Mouse (Mus musculus): ENCODE data around the gene Zfp385b. TPM values are rescaled to one million over a fixed set of nuclear protein-coding genes. Genes with fewer than 3 reads are reported as not detected.

The Zfp385b gene
- polyA plus RNA-seq, 1 experiment from 2014 or later, result 1.5 TPM

GRCm38 (mm10) chr2:77518693-77519092, 300.7 kb downstream of the Zfp385b start:
- WGBS, result 8% methylated on average over 8 of the region's 8 CpGs
- H3K9me3 ChIP-seq (replicated peaks), result no peaks in the 10 kb centered on the region
- DNase-seq (ENCODE audit: low spot score), result peak; percentile 15
- H3K36me3 ChIP-seq, result no peaks in the 10 kb centered on the region
- H3K4me3 ChIP-seq, result peak overlapping the region; percentile 56
- 0 out of 2 replicates have a peak, but pooled peaks cover 12% of the 10 kb centered on the region for H3K27me3 ChIP-seq (ENCODE audit: low read depth, poor library complexity, severe bottlenecking)
- H3K27ac ChIP-seq (replicated peaks), result no peak overlapping the region
- peaks cover 16% of the 10 kb centered on the region for H3K4me1 ChIP-seq

- 82% methylated on average over 5 of the region's 5 CpGs for WGBS
- H3K36me3 ChIP-seq, result no peaks in the 10 kb centered on the region
- no peak overlapping the region for H3K4me3 ChIP-seq
- no peaks in the 10 kb centered on the region for H3K9me3 ChIP-seq (replicated peaks)
- 0 out of 2 replicates have a peak, but pooled peaks cover 12% of the 10 kb centered on the region for H3K27me3 ChIP-seq (ENCODE audit: low read depth, poor library complexity, severe bottlenecking)
- H3K27ac ChIP-seq (replicated peaks), result no peak overlapping the region
- peaks cover 16% of the 10 kb centered on the region for H3K4me1 ChIP-seq
- DNase-seq (ENCODE audit: low spot score), result no peak
Measured at GRCm38 (mm10) chr2:77516606-77517005, 302.8 kb downstream of the Zfp385b start.

- no peaks in the 10 kb centered on the region for H3K9me3 ChIP-seq (replicated peaks)
- 67% methylated on average over 6 of the region's 6 CpGs for WGBS
- peaks cover 16% of the 10 kb centered on the region for H3K4me1 ChIP-seq
- no peaks in the 10 kb centered on the region for H3K36me3 ChIP-seq
- no peak for DNase-seq (ENCODE audit: low spot score)
- no peak overlapping the region for H3K4me3 ChIP-seq
- H3K27me3 ChIP-seq (ENCODE audit: low read depth, poor library complexity, severe bottlenecking), result 0 out of 2 replicates have a peak, but pooled peaks cover 12% of the 10 kb centered on the region
- H3K27ac ChIP-seq (replicated peaks), result no peak overlapping the region
Measured at GRCm38 (mm10) chr2:77515654-77516053, 303.8 kb downstream of the Zfp385b start.

- Histone ChIP-seq H3K36me3 (no peaks in the 10 kb centered on the region), H3K9me3 (replicated peaks) (no peaks in the 10 kb centered on the region), H3K4me3 (no peak overlapping the region), H3K27me3 (ENCODE audit: low read depth, poor library complexity, severe bottlenecking) (0 out of 2 replicates have a peak, but pooled peaks cover 12% of the 10 kb centered on the region), H3K27ac (replicated peaks) (no peak overlapping the region), H3K4me1 (peaks cover 16% of the 10 kb centered on the region)
- 86% methylated on average over 7 of the region's 7 CpGs for WGBS
- no peak for DNase-seq (ENCODE audit: low spot score)
Measured at GRCm38 (mm10) chr2:77515011-77515410, 304.4 kb downstream of the Zfp385b start.

GRCm38 (mm10) chr2:77514476-77514875, 305.0 kb downstream of the Zfp385b start:
- H3K27ac ChIP-seq (replicated peaks), result no peak overlapping the region
- no peaks in the 10 kb centered on the region for H3K36me3 ChIP-seq
- H3K4me3 ChIP-seq, result no peak overlapping the region
- no peaks in the 10 kb centered on the region for H3K9me3 ChIP-seq (replicated peaks)
- no peak for DNase-seq (ENCODE audit: low spot score)
- WGBS, result 64% methylated on average over 4 of the region's 4 CpGs
- H3K4me1 ChIP-seq, result peaks cover 15% of the 10 kb centered on the region
- 0 out of 2 replicates have a peak, but pooled peaks cover 12% of the 10 kb centered on the region for H3K27me3 ChIP-seq (ENCODE audit: low read depth, poor library complexity, severe bottlenecking)

- DNase-seq (ENCODE audit: low spot score), result no peak
- Histone ChIP-seq H3K27ac (replicated peaks) (no peak overlapping the region), H3K4me3 (no peak overlapping the region), H3K27me3 (ENCODE audit: low read depth, poor library complexity, severe bottlenecking) (no peaks in the 10 kb centered on the region), H3K9me3 (replicated peaks) (no peaks in the 10 kb centered on the region), H3K4me1 (peaks cover 10% of the 10 kb centered on the region), H3K36me3 (no peaks in the 10 kb centered on the region)
- 83% methylated on average over 6 of the region's 6 CpGs for WGBS
Measured at GRCm38 (mm10) chr2:77508731-77509130, 310.7 kb downstream of the Zfp385b start.

- H3K27ac ChIP-seq (replicated peaks), result no peak overlapping the region; the same call in 1 of the 2 replicates
- DNase-seq (ENCODE audit: low spot score), result no peak
- no peaks in the 10 kb centered on the region for H3K27me3 ChIP-seq (ENCODE audit: low read depth, poor library complexity, severe bottlenecking)
Measured at GRCm38 (mm10) chr2:77506308-77506707, 313.1 kb downstream of the Zfp385b start.

GRCm38 (mm10) chr2:77505614-77506013, 313.8 kb downstream of the Zfp385b start:
- peaks cover 10% of the 10 kb centered on the region for H3K4me1 ChIP-seq
- DNase-seq (ENCODE audit: low spot score), result no peak
- H3K27me3 ChIP-seq (ENCODE audit: low read depth, poor library complexity, severe bottlenecking), result no peaks in the 10 kb centered on the region
- H3K36me3 ChIP-seq, result no peaks in the 10 kb centered on the region
- no peak overlapping the region for H3K27ac ChIP-seq (replicated peaks)
- 67% methylated on average over 1 of the region's 1 CpGs for WGBS
- no peaks in the 10 kb centered on the region for H3K9me3 ChIP-seq (replicated peaks)
- H3K4me3 ChIP-seq, result no peak overlapping the region

More at GRCm38 (mm10) chr2:77506308-77506707, 313.1 kb downstream of the Zfp385b start:
- 7% methylated on average over 7 of the region's 7 CpGs for WGBS
- H3K9me3 ChIP-seq (replicated peaks), result no peaks in the 10 kb centered on the region
- peaks cover 10% of the 10 kb centered on the region for H3K4me1 ChIP-seq
- peak overlapping the region; percentile 38 for H3K4me3 ChIP-seq
- H3K36me3 ChIP-seq, result no peaks in the 10 kb centered on the region

GRCm38 (mm10) chr2:77503674-77504351, 315.6 kb downstream of the Zfp385b start:
- H3K27me3 ChIP-seq (ENCODE audit: low read depth, poor library complexity, severe bottlenecking), result no peaks in the 10 kb centered on the region
- no peak overlapping the region for H3K4me3 ChIP-seq
- H3K9me3 ChIP-seq (replicated peaks), result no peaks in the 10 kb centered on the region
- DNase-seq (ENCODE audit: low spot score), result no peak
- no peaks in the 10 kb centered on the region for H3K36me3 ChIP-seq
- no peak overlapping the region for H3K27ac ChIP-seq (replicated peaks)
- H3K4me1 ChIP-seq, result peaks cover 10% of the 10 kb centered on the region
- WGBS, result 92% methylated on average over 6 of the region's 6 CpGs

- Histone ChIP-seq H3K4me1 (peaks cover 10% of the 10 kb centered on the region), H3K36me3 (no peaks in the 10 kb centered on the region), H3K9me3 (replicated peaks) (no peaks in the 10 kb centered on the region), H3K27ac (replicated peaks) (no peak overlapping the region), H3K27me3 (ENCODE audit: low read depth, poor library complexity, severe bottlenecking) (no peaks in the 10 kb centered on the region), H3K4me3 (no peak overlapping the region)
- DNase-seq (ENCODE audit: low spot score), result no peak
- 93% methylated on average over 8 of the region's 8 CpGs for WGBS
Measured at GRCm38 (mm10) chr2:77503217-77503616, 316.2 kb downstream of the Zfp385b start.

GRCm38 (mm10) chr2:77502458-77502857, 317.0 kb downstream of the Zfp385b start:
- H3K36me3 ChIP-seq, result no peaks in the 10 kb centered on the region
- no peak overlapping the region for H3K27ac ChIP-seq (replicated peaks)
- WGBS, result 92% methylated on average over 8 of the region's 8 CpGs
- DNase-seq (ENCODE audit: low spot score), result no peak
- no peak overlapping the region for H3K4me3 ChIP-seq
- no peaks in the 10 kb centered on the region for H3K27me3 ChIP-seq (ENCODE audit: low read depth, poor library complexity, severe bottlenecking)
- peaks cover 10% of the 10 kb centered on the region for H3K4me1 ChIP-seq
- no peaks in the 10 kb centered on the region for H3K9me3 ChIP-seq (replicated peaks)

GRCm38 (mm10) chr2:77500480-77500879, 319.0 kb downstream of the Zfp385b start:
- no peaks in the 10 kb centered on the region for H3K27me3 ChIP-seq (ENCODE audit: low read depth, poor library complexity, severe bottlenecking)
- 64% methylated on average over 6 of the region's 6 CpGs for WGBS
- H3K4me1 ChIP-seq, result no peaks in the 10 kb centered on the region
- no peak overlapping the region for H3K4me3 ChIP-seq
- H3K27ac ChIP-seq (replicated peaks), result no peak overlapping the region
- no peak for DNase-seq (ENCODE audit: low spot score)
- no peaks in the 10 kb centered on the region for H3K36me3 ChIP-seq
- H3K9me3 ChIP-seq (replicated peaks), result 0 out of 2 replicates have a peak, but pooled peaks cover 5% of the 10 kb centered on the region

- H3K9me3 ChIP-seq (replicated peaks), result 0 out of 2 replicates have a peak, but pooled peaks cover 5% of the 10 kb centered on the region
- H3K4me1 ChIP-seq, result no peaks in the 10 kb centered on the region
- H3K27ac ChIP-seq (replicated peaks), result no peak overlapping the region
- 93% methylated on average over 4 of the region's 4 CpGs for WGBS
- no peak for DNase-seq (ENCODE audit: low spot score)
- H3K27me3 ChIP-seq (ENCODE audit: low read depth, poor library complexity, severe bottlenecking), result no peaks in the 10 kb centered on the region
- no peak overlapping the region for H3K4me3 ChIP-seq
- H3K36me3 ChIP-seq, result no peaks in the 10 kb centered on the region
Measured at GRCm38 (mm10) chr2:77498379-77498778, 321.1 kb downstream of the Zfp385b start.
